Mouse (Mus musculus) thymus, postnatal 25 days (tissue): ENCODE measurements around the gene Snd1.

Experiments
- DNase-seq: peaks from one replicate; pipeline ENCODE4 v3.0.0; 2022

Gene Snd1

DNA sequence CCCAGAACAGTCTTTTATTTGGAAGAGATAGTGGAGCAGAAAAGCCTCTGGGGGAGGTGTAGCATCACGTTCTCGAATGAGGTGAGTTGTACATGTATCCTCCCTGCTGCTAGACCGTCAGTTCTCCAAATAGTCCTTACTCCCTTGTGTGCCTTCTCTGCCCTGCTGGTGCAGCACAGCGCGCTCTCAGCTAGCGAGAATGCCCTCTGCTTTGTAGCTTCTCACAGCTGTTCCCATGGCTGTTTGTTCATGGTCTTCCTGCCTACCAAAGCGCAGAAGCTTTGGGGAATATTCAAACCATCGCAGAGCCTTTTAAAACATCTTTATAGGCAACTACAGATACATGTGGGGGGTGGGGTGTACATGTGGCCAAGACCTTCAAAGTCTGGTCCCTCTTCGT, 374.0 kb downstream of the Snd1 start:
- DNase-seq = no peak

DNA sequence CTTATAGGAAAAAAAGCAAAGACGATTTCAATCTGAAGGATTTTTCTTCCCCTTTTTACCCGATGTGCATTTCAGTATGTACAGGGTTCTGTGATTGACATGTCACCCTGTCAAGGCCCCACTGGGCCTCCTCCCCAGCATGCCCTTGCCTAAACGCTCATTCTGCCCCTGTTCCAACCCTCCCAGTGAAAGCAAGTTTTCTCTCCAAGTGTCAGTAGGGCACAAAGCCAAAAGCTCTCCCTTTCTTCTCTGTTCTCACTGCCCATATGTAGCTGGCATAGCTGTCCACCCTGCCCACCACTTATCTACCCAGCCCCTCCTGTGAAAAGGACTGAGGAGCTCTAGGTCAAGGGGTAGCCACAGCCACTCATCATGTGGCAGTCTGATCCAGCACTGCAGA, 374.4 kb downstream of the Snd1 start:
- DNase-seq = no peak

DNA sequence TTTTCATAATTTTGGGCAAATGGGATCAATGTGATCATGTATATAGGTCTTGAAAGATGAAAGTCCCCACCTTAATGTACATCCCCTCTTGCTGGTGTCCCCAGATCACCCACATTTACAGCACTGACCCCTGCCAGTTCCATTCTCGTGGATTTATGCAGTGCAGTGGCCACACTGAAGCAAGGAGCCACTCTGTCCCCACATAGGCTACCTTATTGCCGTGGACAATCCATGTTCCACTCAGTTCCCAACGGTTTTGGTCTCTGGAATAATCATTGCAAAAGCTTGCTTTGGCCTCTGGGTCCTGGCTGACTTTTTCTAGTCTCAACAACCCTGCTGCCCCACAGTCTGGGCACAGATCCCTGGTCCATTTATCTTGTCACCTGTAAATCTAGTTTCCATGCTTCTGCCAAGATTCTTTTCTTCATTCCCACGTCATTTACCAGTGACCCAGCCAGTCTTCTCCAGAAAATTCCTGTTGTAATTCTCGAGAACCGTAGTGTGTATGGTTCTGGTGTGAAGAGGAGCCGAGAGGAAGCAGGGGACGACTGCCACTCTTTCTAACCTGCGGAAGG, 375.5 kb downstream of the Snd1 start:
- DNase-seq = no peak

DNA sequence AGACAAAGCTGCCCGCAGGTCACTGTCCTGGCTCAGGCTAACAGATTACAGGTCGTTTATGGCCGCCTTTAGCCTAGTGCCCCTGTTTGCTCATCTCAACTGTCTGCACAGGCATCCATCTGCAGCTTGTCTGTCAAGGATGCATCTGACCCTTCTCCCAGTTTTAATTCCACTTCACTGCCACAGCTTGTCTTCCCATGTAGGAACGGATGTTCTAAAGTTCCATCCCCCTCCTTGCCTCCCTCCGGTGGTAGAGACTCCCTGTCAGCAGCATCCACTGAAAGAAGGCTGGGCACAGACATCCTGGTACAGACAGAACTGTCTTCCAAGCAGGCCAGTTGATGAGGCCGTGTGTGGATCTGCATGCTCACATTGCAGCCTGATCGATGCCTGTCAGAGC, 377.4 kb downstream of the Snd1 start:
- no peak for DNase-seq

DNA sequence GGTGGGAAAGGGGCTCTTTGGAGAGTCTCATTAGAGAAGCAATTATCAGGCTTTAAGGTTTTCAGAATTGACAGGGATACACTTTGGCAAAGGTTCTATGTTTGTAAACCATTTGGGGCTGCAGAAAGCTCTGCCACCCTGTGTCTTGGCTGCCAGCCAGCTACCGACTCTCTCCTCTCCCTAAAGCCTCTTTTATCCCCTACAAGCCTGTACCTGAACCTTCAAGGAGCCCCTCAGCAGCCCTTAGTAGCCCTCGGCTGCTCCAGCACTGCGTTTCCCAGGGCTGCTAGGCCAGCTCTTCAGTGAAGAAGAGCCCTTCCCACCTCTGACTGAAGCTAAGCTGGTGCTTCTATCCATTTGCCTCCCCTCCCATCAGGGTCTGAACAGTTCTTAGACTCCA, 378.2 kb downstream of the Snd1 start:
- DNase-seq = no peak

DNA sequence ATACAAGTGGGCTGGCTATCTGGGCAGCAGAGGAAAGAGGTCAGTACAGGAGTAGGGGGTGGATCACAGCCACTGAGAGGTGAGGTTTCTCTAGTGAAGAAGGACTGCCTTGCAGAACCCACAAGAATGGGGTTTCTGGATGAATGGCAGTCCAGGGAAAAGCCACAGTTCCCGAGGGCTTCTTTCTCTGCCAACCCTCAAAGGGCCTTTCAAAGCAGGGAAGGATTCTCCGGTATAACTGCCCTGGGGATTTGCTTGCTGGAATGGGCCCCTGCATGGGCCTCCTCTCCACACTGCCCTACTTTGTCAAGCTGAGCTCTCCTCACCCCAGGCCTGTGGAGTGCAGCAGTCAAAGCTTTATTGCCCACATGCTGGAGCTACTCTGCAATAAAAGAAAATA, 378.7 kb downstream of the Snd1 start:
- DNase-seq = no peak

DNA sequence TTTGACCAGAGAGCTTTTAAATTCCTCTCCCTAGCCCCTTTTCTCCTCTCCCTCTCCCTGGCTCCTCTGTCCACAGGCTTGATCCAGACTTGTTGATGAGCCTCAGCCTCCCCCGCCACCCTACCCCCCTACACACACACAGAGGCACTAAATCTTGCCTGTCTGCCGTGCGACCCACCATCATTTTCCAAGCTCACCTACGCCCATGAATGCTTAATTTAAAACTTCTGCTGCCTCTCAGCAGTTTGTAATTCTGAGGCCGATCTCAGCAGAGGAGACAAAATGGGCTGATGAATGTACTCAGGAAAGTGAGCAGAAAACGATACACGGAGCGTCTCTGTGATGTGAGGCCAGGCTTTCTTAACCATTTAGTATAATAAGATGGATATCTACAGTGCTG, 379.7 kb downstream of the Snd1 start:
- no peak for DNase-seq

DNA sequence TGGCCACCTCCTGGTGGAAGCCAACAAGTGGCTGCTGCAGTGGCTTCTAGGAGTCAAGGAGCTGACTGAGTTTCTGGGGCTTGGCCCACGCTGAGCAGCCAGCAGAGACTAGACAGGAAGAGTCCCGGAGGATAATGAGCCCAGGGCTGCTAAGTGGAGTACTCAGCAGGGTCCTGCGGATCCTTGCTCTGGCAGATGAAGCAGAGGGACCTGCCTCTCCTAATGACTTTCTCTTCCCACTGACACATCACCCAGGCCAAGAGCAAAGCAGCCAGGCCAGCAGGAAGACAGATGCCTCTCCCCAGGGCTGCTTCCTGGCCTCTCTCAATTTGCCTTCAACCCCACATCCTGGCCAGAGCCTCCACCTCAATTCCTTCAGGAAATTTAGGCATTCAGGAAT, 380.5 kb downstream of the Snd1 start:
- no peak for DNase-seq

DNA sequence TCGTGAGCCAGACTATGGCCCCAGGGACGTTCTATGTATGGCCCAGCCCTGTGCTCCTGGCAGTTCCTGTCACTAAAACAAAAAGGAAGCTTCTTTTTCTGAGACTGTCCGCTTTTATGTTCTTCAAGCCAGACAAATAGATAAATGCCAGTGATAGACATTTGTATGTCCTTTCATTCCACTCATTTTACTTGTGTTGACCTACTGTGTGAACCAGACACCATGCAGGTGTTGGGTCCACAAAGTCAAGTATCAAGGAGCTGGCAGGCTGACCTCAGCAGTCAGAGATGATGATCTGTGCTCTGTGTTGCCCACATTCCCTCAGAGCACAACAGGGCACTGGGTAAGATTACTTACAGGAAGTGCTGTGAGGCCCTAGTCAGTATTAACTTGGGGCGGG, 381.9 kb downstream of the Snd1 start:
- DNase-seq = no peak

DNA sequence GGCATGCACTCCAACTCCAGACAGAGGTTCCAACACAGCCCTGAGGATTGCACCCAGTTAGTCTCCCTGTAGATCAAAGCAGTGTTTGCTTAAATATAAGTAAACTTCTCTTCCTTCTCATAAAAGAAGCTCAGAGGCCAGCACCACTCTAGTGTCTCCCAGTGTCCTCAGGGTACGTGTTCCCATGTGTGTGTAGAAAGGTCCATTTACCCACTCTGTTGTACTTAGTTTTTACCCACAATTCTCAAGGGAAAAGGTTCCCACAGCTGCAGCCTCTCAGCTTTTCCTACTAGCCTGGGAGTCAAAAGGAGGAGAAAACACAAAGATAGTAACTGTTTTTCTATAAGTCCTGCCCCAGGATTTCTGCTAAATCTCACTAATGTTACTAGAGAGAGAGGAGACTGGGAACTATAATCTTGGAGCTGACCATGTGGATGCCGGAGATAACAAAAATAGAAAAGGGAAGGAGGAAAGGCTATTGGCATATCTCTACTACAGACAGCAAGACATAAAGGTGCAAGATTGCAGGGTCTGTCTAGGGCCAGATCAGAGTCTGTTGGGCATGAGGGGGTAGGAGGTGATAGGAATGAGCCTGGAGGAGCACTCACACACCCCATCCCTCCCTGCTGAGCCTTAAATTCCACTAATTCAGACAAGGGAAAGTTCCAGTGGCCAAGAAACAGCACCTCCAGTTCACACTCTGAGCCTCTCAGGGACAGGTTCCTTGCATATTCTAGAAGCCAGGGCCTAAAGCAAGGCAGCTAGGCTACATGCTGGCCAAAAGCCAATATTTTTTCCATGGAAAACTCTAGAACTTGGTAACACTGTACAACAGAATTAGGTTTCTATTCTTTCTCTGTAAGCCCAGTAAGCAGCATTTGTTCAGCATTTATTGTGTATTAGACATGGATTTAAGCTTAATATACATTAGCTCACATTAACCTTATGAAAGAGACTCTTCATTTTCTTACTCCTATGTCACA, 382.6 kb downstream of the Snd1 start:
- no peak for DNase-seq

DNA sequence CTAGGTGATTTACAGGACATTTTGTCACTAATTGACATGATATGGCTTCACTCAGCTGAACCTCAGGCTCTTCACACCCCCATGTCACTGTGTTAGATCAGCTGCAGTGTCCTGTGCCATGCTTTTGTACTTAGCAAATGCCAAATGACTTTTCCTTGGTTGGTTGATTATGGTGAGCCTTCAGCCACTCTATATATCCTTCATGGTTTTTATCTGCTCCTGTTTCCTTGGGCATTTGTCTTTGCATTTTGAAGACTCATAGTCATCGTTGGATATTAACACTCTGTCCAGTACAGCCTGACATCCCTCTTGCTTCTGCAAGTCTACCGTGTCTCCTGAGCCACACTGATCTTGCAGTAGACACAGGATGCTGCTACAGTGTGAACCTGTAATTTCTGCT, 384.2 kb downstream of the Snd1 start:
- no peak for DNase-seq

DNA sequence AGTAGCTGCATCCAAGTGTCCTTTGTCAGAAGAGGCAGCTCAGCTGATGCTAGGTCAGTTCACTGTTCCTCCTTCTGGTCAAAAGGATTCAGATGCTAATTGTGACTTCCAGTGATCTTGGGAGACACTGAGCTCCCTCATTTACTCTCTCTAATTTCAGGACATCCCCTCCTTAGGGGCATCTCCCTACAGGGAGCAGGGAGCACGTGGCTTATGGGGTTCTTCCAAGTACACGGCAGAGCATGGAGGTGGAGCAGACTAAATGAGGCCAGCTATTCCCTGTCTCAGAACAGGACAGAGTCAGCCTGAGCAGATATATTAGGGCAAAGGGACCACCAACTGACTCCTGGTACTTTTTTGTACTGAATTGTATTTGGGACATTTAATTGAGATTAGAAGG, 385.5 kb downstream of the Snd1 start:
- no peak for DNase-seq

DNA sequence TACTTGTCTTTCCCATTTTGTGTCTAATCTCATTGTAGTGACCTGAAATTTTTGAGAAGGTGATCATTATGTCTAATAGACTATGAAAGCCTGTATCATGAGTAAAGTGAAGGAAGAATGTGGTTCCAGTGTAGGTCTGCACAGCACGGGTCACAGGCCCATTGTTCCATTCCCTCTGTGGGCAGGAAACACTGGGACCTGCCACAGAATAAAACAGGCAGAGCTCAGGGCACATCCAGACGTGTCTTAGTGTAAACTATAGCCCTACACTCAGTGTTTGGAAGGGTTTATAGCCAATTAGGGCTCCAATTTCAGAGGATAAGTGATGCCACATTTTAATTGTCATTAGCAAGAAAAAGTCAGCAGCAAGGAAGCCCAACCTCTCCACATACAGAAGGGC, 386.0 kb downstream of the Snd1 start:
- no peak for DNase-seq

DNA sequence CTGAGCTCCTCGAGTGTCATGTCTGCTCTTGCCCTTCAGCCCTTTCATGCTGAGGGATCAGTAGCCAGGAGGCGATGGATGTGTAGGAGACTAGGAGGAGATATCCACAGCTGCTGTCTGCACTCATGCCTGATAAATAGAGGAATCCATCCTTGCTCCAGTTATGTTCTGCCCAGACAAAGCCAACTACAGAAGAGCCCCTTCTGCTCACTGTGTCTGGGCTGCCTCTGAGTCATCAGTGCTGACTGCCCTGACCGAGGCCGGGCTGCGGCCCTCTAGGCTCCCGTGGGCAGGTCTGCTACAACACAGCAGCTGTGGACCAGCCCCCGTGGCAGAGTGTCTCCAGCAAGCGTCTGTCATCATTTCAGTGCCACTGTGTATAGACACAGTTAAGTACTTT, 387.4 kb downstream of the Snd1 start:
- no peak for DNase-seq

DNA sequence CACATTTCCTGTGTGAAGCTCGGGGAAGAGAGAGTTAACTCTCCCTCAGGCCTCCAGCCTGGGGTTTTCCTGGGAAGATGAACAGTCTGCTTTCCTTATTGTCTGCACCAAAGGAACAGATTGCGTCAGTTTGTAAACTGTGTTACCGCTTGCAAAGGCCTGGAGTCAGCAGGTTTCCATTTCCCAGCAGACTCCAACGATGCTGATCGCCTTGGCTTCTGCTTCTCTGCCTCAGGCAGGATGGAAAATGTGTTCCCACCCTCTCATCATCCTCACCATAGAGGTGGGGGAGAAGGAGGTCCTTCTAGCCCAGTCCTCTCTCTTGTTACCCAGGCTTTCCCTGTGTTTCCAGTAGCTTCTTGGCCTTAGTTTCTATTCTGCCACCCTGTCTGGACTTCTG, 389.7 kb downstream of the Snd1 start:
- DNase-seq = no peak

DNA sequence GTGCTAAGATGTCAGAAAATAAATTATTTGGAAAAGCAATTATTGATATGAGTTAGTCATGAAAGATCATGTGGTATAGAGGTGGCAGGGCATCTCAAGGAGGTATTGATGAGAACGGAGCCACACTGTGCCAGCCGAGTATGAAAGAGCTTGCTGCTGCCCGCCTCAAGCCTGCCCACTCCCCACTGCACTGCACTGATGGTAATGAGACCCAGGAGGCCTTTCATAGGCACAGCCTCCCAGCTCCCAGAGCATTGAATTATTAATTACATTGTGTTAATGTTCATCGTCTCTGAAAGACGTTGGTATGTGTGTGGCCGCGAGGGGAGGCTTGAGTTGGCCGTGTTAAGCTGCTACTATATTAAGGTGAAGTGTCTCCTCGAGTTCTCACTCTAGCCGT, 390.2 kb downstream of the Snd1 start:
- DNase-seq = no peak

DNA sequence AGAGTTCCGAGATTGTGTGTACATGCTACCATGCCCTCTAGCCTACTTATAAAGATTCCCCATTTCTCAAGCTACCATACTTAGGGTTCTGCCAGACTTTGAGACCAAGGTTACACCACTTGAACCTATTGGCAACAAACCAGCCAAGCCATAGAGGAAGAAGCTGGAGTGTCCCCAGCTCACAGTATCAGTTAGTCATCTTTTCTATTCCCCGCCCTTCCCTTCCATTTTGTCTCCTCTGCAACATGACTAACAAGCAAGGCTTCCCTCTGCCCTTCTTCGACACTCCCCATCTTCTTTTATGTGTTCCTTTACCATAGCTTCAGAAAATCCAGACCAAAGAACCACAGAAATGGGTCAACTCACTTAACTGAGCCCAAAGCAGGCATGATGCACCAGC, 391.3 kb downstream of the Snd1 start:
- no peak for DNase-seq

DNA sequence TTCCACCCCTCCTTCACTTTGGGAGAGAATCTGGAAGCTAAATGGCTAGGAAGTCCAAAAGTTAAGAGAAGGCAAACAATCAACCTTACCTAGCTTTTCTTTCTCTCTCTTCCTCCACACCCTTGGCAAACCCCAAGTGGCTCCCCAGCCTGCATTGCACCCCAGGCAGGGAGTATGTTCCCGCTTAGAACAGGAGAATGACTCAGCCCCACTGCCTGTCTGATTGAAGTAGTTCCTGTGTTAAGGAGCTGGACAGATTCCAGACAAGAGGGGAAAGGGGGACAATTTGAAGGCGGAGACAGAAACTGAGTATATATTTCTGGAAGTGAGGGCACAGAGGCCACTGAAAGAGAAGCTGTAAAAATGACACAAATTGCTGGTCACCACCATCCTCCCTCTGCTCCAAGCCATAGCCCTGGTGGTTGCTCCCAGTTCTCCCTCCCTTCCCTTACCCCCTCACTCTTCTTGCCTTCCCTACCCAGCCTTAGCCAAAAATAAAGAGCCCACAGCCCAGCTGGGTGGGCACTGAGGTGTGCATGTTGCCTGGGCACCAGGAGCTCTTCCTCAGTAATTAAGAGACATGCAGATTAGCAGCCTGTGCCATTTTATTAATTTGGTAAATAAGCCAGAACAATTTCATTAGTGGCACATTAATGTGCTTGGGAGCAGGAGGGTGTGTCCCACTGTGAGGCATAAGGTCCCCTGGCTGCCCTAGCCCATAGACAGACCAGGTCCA, 392.7 kb downstream of the Snd1 start:
- no peak for DNase-seq

DNA sequence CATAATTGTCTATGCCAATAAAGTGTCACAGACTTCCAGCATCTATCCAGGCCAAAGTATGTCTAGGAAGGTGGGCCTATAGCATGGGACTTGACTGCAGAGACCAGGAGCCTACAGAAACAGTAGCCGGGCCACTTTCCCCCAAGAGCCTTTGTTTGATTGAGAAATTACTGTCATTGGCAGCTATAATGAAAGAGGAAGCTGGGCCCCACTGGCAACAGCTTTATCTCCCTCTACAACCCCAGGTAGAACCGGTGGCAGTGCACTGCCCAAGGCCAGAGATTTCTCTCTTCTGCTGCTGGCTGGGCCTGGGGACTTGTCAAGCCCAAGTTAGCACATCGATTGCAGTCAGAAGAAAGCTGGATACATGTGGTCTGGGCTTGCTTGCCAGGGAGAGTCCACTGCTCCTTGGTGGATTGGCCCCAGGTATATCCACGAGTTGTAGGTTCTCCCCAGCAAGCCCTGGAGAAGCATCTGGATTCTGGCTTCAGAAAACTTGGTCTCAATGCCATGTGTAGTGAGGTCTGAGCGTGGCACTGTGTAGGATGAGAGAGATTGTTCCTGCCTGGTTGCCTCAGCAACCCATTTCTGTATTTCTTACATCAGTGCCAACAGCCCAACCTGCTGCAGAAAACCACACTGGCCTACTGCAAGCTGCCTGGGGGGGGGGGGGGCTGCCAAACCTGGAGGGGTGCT, 396.9 kb downstream of the Snd1 start:
- no peak for DNase-seq

DNA sequence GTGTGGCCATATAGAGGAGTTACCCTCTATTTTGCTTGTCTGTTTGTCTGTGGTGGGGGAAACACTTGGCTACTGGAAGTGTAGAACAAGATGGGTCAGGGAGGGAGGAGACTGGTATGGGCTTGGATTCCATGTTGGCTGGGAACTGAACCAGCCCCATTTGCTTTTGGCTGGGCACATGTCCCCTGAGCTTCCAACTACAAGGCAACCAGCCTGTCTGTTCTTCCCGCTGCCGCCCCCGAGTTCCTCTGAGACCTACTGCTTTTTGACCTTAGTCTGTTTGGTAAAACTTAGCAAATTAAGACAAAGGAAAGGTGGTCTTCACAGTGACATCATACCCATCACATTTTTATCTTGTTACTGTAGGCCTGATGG, 397.5 kb downstream of the Snd1 start:
- no peak for DNase-seq

DNA sequence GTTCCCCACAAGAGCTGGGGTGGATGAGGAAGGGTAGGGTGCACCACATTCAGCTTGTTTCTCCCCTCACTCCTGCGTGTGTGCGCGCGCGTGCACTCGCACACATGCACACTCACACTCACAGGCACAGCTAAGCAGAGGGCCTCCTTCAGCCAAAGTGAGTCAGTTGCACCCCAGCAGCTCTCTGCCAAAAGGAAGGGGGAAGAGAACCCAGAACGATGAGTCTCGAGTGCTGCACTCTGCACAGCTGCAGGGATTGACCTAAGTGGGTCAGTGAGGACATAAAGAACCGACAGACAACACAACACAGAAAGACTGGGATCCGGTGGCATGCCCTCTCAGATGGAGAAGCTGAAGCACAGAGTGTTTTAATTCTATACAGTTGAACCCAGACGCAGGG, 399.1 kb downstream of the Snd1 start:
- DNase-seq = no peak

DNA sequence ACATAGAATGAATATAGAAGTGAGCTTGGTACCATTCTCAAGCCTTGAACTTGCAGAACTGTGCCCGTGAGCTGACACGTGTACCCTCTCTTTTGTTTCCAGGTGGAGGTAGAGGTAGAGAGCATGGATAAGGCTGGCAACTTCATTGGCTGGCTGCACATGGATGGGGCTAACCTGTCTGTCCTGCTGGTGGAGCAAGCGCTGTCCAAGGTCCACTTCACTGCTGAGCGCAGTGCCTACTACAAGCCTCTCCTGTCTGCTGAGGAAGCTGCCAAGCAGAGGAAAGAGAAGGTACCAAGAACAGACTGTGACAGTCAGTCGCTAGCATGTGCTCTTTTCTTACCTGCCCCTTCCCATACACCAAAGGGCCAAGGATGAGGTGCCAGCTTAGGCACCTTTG, 399.8 kb downstream of the Snd1 start:
- no peak for DNase-seq

DNA sequence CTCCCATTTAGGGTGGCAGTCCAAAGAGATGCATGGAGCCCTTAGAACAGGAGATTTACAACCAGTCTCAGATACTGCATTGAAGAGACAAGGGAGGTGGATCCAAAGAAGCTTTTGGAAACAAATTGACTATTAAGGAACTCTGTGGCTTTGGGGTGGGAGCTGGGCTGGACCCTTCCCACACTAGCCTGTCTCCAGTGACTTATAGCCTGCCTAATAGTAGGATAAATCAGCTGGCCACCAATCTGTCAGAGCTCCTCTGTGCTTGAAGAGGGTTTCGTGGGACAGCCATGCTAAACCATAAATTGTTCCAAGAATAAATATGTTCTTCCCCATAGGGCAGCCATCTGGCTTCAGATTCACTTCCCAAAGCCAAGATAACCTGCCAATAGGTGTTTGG, 400.4 kb downstream of the Snd1 start:
- DNase-seq = no peak

DNA sequence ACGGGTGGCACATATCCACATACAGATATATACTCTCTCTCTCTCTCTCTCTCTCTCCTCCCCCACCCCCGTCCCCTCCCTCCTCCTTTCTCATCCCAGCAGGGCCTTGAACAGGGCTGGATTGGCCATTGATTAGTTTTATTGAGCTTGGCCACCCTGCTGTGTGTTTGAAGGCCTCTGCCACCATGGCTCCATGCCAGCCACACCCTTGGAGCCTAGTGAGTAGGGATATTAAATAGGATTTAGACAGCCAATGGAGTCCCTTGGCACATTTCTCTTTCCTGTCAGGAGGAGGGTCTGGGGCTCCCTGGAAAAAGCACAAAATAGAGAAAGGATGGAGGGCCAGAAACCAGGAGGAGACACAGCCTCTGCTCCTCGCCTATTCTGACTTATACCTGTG, 401.6 kb downstream of the Snd1 start:
- no peak for DNase-seq
